Mouse (Mus musculus) bone marrow macrophage, adult 2 months (primary cell): Measurements from ENCODE around the gene Aldh3a2.

Experiments
- CTCF ChIP-seq: IDR thresholded peaks from 2 replicates; pipeline ENCODE4 v1.5.1; 2012; ENCODE audit warnings: low read depth, mild to moderate bottlenecking, low read length, moderate library complexity
- POLR2A ChIP-seq: IDR thresholded peaks from 2 replicates; pipeline ENCODE4 v1.6.1; 2012; ENCODE audit warnings: mild to moderate bottlenecking, low read depth, low read length, borderline replicate concordance

- TF ChIP-seq CTCF (no peak), POLR2A (no peak)
Observed at GRCm38 (mm10) chr11:61175778-61176177, 91.5 kb downstream of the Aldh3a2 start.
